Mouse (Mus musculus) bone marrow, adult 2 months (tissue): Measurements from ENCODE around the gene Anks1b.

Source experiments
- CTCF ChIP-seq: fragments of 200-500 bp; IDR thresholded peaks from 2 replicates; pipeline ENCODE4 v1.5.1; 2011; ENCODE audit warnings: low read length, control low read depth; ENCODE audit not compliant: control insufficient read depth, insufficient read depth
- POLR2A ChIP-seq: fragments of 200-500 bp; IDR thresholded peaks from 2 replicates; pipeline ENCODE4 v1.6.1; 2011; ENCODE audit warnings: low read depth, mild to moderate bottlenecking, control low read depth, low read length, borderline replicate concordance; ENCODE audit not compliant: control insufficient read depth

- TF ChIP-seq CTCF (no peak), POLR2A (no peak)
Observed at GRCm38 (mm10) chr10:90723071-90723494, 849.8 kb downstream of the Anks1b start.
